Mouse (Mus musculus): ENCODE measurements around the gene Pbx1.

Gene Pbx1

GRCm38 (mm10) chr1:168382823-168383157 is 49.3 kb downstream of the Pbx1 start:
- DNase-seq: no peak

GRCm38 (mm10) chr1:168382106-168382822 is 49.8 kb downstream of the Pbx1 start:
- no peak for DNase-seq

- no peak for DNase-seq
These were observed 50.6 kb downstream of the Pbx1 start for GRCm38 (mm10) chr1:168381451-168381850.

- DNase-seq: no peak
These were observed 51.8 kb downstream of the Pbx1 start for GRCm38 (mm10) chr1:168380241-168380770.

GRCm38 (mm10) chr1:168377650-168378049 is 54.4 kb downstream of the Pbx1 start:
- no peak for DNase-seq

GRCm38 (mm10) chr1:168376330-168376729 is 55.7 kb downstream of the Pbx1 start:
- no peak for DNase-seq

- no peak for DNase-seq
These were observed 57.0 kb downstream of the Pbx1 start for GRCm38 (mm10) chr1:168374953-168375600.

GRCm38 (mm10) chr1:168372089-168372488 is 60.0 kb downstream of the Pbx1 start:
- no peak for DNase-seq

- no peak for DNase-seq
These were observed 61.1 kb downstream of the Pbx1 start for GRCm38 (mm10) chr1:168370966-168371365.

GRCm38 (mm10) chr1:168366261-168366660 is 65.8 kb downstream of the Pbx1 start:
- no peak for DNase-seq

GRCm38 (mm10) chr1:168364325-168364724 is 67.7 kb downstream of the Pbx1 start:
- DNase-seq: no peak

GRCm38 (mm10) chr1:168363053-168363452 is 69.0 kb downstream of the Pbx1 start:
- no peak for DNase-seq

GRCm38 (mm10) chr1:168362464-168362863 is 69.6 kb downstream of the Pbx1 start:
- DNase-seq: no peak

GRCm38 (mm10) chr1:168357680-168358611 is 74.1 kb downstream of the Pbx1 start:
- no peak for DNase-seq

- no peak for DNase-seq
These were observed 75.1 kb downstream of the Pbx1 start for GRCm38 (mm10) chr1:168356970-168357441.

GRCm38 (mm10) chr1:168355985-168356556 is 76.0 kb downstream of the Pbx1 start:
- no peak for DNase-seq

- no peak for DNase-seq
These were observed 77.1 kb downstream of the Pbx1 start for GRCm38 (mm10) chr1:168354934-168355333.

- DNase-seq: no peak
These were observed 83.9 kb downstream of the Pbx1 start for GRCm38 (mm10) chr1:168348036-168348784.

- DNase-seq: no peak
These were observed 87.2 kb downstream of the Pbx1 start for GRCm38 (mm10) chr1:168344918-168345317.

- DNase-seq: no peak
These were observed 87.8 kb downstream of the Pbx1 start for GRCm38 (mm10) chr1:168344262-168344661.

- DNase-seq: no peak
These were observed 89.8 kb downstream of the Pbx1 start for GRCm38 (mm10) chr1:168342269-168342668.

- no peak for DNase-seq
These were observed 90.2 kb downstream of the Pbx1 start for GRCm38 (mm10) chr1:168341863-168342262.

Measured in spleen, adult 18-20 months (tissue).